Mouse (Mus musculus) kidney, postnatal 0 days (tissue): ENCODE measurements around the gene Josd2. TPM values are rescaled to one million over a fixed set of nuclear protein-coding genes. Genes with fewer than 3 reads are reported as not detected.

Source experiments
- ATAC-seq: fragments of 200-750 bp; cut with Nextera tagmentation; replicated peaks from 2 replicates; pipeline ENCODE4 v1.8.0; 2017; ENCODE audit warnings: low read depth, moderate number of reproducible peaks, moderate TSS enrichment, moderate library complexity; ENCODE audit not compliant: low FRiP score
- DNase-seq: peaks from one replicate; pipeline ENCODE4 v3.0.0-alpha.2; 2016; ENCODE audit warnings: low spot score
- H3K27ac ChIP-seq: fragments of 300-500 bp; sonication (generic); 2 replicates; pipeline ENCODE4 v1.5.1; 2014; ENCODE audit warnings: mild to moderate bottlenecking
- H3K27me3 ChIP-seq: fragments of 300-500 bp; sonication (generic); 2 replicates; pipeline ENCODE4 v1.6.1; 2014; ENCODE audit warnings: low read length, mixed read lengths; ENCODE audit not compliant: insufficient read depth
- H3K36me3 ChIP-seq: fragments of 300-500 bp; sonication (generic); 2 replicates; pipeline ENCODE4 v1.6.1; 2014; ENCODE audit warnings: low read length, mixed read lengths; ENCODE audit not compliant: insufficient read depth
- H3K4me1 ChIP-seq: fragments of 300-500 bp; sonication (generic); replicated peaks from 2 replicates; pipeline ENCODE4 v1.6.1; 2014; ENCODE audit warnings: antibody characterized with exemption, low read length, mixed read lengths; ENCODE audit not compliant: insufficient read depth
- H3K4me2 ChIP-seq: fragments of 300-500 bp; sonication (generic); 2 replicates; pipeline ENCODE4 v1.6.1; 2014; ENCODE audit warnings: mild to moderate bottlenecking, low read length, moderate library complexity, mixed read lengths
- H3K4me3 ChIP-seq: fragments of 300-500 bp; sonication (generic); replicated peaks from 2 replicates; pipeline ENCODE4 v1.5.1; 2014; ENCODE audit warnings: low read depth, low read length
- H3K9ac ChIP-seq: fragments of 300-500 bp; sonication (generic); 2 replicates; pipeline ENCODE4 v1.6.1; 2014; ENCODE audit warnings: low read depth, low read length
- H3K9me3 ChIP-seq: fragments of 300-500 bp; sonication (generic); replicated peaks from 2 replicates; pipeline ENCODE4 v1.6.1; 2016; ENCODE audit warnings: low read length, inconsistent platforms, mixed read lengths
- CTCF ChIP-seq: IDR thresholded peaks from 2 replicates; pipeline ENCODE4 v1.5.1; 2016; ENCODE audit warnings: antibody characterized with exemption, low read depth, mild to moderate bottlenecking, moderate library complexity
- WGBS: fragments of 180-500 bp; shearing (Covaris S2); extraction: QIAGEN DNeasy Blood & Tissue Kit; methylation state at CpG from one replicate; pipeline ENCODE4 v1.1.7; 2014; 5-methylcytosine and 5-hydroxymethylcytosine counted together
- polyA plus RNA-seq: library from polyadenylated mRNA; unstranded; fragments of >200 nt; fragmentation: Nextera tagmentation; extraction: Ambion mirVana; gene quantifications from 2 replicates; pipeline ENCODE4 v1.2.1, GENCODE M21; 2015

Josd2 gene
- polyA plus RNA-seq, 1 experiment from 2014 or later = 51.1 TPM

DNA sequence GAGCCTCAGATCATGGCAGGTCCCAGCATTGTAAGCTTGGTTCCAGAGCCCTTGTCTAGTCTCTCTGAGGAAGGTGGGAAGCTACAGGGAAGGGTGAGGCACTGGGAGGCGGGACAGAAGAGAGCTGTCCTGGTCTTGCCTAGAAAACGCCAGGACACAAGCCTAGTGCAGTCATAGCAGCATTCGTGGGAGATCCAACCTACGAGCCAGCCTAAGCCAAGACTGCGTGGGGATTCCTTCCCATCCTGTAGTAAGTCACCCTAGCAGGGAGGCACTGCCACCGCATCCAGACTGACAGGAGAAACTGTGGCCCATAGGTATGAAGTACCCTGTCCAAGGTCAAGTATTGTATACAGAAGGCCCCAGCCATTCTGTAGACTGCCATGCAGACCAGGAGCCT, 35.2 kb upstream of the Josd2 start:
- ATAC-seq (no peak), DNase-seq (no peak)
- H3K36me3 ChIP-seq = no peaks in the 10 kb centered on the region
- peaks cover 21% of the 10 kb centered on the region; the same call in 1 of the 2 replicates for H3K27me3 ChIP-seq
- no peak overlapping the region for H3K4me3 ChIP-seq
- H3K9me3 ChIP-seq = no peaks in the 10 kb centered on the region
- H3K4me1 ChIP-seq = no peaks in the 10 kb centered on the region; the same call in none of the 2 replicates
- TF ChIP-seq CTCF = no peak
- no peak overlapping the region for H3K9ac ChIP-seq
- no peak overlapping the region for H3K4me2 ChIP-seq
- WGBS = 70% methylated on average over 6 of the region's 6 CpGs
- no peak overlapping the region for H3K27ac ChIP-seq

DNA sequence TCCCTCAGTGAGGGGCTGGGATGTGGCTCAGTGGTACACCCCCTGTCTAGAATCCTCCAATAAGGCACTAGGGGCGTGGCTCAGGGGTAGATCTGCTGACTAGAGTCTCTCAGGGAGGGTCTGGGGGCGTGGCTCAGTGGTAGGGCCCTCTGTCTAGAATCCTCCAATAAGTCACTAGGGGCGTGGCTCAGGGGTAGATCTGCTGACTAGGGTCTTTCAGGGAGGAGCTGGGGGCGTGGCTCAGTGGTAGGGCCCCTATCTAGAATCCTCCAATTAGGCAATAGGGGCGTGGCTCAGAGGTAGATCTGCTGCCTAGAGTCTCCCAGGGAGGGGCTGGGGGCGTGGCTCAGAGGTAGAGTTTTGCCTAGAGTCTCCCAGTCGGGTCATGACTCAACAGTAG, 34.4 kb upstream of the Josd2 start:
- WGBS = 3% methylated on average over 7 of the region's 7 CpGs
- no peaks in the 10 kb centered on the region for H3K36me3 ChIP-seq
- H3K9ac ChIP-seq = no peak overlapping the region
- H3K4me3 ChIP-seq = no peak overlapping the region
- no peaks in the 10 kb centered on the region for H3K9me3 ChIP-seq
- no peak overlapping the region for H3K27ac ChIP-seq
- DNase-seq (peak; percentile 57), ATAC-seq (peak; percentile 21)
- no peaks in the 10 kb centered on the region; the same call in none of the 2 replicates for H3K4me1 ChIP-seq
- no peak overlapping the region for H3K4me2 ChIP-seq
- peaks cover 15% of the 10 kb centered on the region; the same call in 1 of the 2 replicates for H3K27me3 ChIP-seq
- TF ChIP-seq CTCF = no peak

DNA sequence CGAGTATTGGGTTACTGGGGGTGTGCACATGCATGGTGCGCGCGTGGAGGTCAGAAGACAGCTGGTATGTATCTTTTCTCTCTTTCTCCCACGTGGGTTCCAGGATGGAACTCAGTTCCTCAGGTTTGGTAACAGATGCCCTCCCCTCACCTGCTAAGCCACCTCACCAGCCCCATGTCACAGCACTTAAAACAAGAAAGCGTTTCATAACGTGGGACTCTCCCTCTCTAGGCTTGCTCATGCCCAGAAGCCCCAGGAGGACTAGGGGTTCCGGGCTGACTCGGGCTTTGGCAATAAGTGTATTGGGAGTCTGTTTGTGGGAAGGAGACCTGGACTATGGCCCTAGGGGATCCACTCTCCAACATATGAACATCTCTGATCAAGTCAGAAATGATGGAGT, 33.7 kb upstream of the Josd2 start:
- Histone ChIP-seq H3K9ac (no peak overlapping the region), H3K4me1 (no peaks in the 10 kb centered on the region; the same call in none of the 2 replicates), H3K27ac (no peak overlapping the region), H3K9me3 (no peaks in the 10 kb centered on the region), H3K36me3 (no peaks in the 10 kb centered on the region), H3K4me3 (no peak overlapping the region), H3K4me2 (no peak overlapping the region), H3K27me3 (peaks cover 14% of the 10 kb centered on the region; the same call in 1 of the 2 replicates)
- TF ChIP-seq CTCF = no peak
- 41% methylated on average over 9 of the region's 9 CpGs for WGBS
- no peak for DNase-seq
- ATAC-seq = no peak

DNA sequence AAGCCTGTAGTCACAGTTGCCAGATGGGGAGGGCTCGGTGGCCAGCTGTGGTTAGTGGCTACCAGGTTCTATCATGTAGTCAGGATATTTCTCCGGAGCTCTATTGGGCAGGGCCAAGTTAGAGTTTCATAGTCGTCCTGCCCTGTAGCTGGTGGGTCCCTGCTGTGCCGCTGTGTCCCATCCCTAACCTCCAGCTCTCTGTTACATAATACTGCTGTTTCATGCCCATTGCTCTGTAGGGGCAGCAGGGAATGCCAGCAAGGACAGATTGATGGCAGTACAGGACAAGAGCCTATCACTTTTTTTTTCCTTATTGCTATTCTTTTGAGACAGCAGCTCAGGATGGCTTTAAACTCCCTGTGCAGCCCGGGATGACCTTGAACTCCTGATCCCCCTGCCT, 32.0 kb upstream of the Josd2 start:
- H3K9ac ChIP-seq = no peak overlapping the region
- 67% methylated on average over 5 of the region's 5 CpGs for WGBS
- DNase-seq = no peak
- no peak for TF ChIP-seq CTCF
- H3K4me3 ChIP-seq = no peak overlapping the region
- no peak for ATAC-seq
- peaks cover 16% of the 10 kb centered on the region; the same call in 1 of the 2 replicates for H3K27me3 ChIP-seq
- no peaks in the 10 kb centered on the region for H3K36me3 ChIP-seq
- H3K9me3 ChIP-seq = no peaks in the 10 kb centered on the region
- no peaks in the 10 kb centered on the region for H3K4me1 ChIP-seq
- H3K27ac ChIP-seq = no peak overlapping the region
- H3K4me2 ChIP-seq = no peak overlapping the region

DNA sequence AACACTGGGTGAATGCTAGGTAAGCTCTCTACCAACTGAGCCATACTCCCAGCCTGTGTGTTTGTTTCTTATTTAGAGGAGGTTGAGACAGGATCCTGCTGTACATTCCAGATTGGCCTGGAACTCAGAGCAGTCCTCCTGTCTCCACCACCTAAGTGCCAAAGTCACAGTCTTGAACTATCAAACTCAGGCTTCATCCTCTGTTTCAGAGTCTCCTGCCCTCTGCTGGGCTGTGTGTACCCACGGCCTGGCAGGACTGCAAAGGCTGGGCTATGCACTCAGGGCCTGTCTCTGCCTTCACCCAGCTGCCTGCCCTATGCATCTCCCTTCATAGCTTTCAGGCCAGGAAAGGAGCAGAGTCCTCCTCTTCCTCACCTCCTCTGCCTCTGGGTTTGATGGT, 31.5 kb upstream of the Josd2 start:
- Histone ChIP-seq H3K9me3 (no peaks in the 10 kb centered on the region), H3K4me2 (no peak overlapping the region), H3K36me3 (no peaks in the 10 kb centered on the region), H3K9ac (no peak overlapping the region), H3K4me1 (no peaks in the 10 kb centered on the region), H3K4me3 (no peak overlapping the region), H3K27ac (no peak overlapping the region), H3K27me3 (peaks cover 20% of the 10 kb centered on the region; the same call in 1 of the 2 replicates)
- DNase-seq = no peak
- no peak for ATAC-seq
- peak; percentile 43 for TF ChIP-seq CTCF
- WGBS = 10% methylated on average over 1 of the region's 1 CpGs

DNA sequence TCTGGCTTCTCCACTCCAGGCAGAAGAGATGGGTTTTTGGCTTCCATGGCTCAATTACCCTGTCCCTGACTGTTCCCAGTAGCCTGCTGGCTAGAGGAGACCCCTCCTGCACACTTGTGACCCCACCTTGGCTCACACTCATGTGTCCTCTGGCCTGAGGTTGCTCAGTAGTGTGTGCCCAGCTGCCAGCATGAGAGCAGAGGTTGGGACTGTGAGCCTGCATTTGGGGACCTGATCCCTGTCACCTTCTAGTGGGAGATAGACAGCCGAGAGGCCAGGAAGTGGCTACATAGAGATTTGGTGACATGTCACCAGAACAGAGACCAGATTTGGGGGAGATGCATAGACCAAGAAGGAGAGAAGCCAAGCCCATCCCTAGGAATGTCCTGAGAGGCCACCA, 30.6 kb upstream of the Josd2 start:
- no peaks in the 10 kb centered on the region for H3K36me3 ChIP-seq
- peaks cover 25% of the 10 kb centered on the region; the same call in 1 of the 2 replicates for H3K27me3 ChIP-seq
- no peak overlapping the region for H3K9ac ChIP-seq
- H3K4me3 ChIP-seq = no peak overlapping the region
- H3K9me3 ChIP-seq = no peaks in the 10 kb centered on the region
- H3K27ac ChIP-seq = no peak overlapping the region
- H3K4me2 ChIP-seq = no peak overlapping the region
- DNase-seq (no peak), ATAC-seq (no peak)
- no peak for TF ChIP-seq CTCF
- H3K4me1 ChIP-seq = no peaks in the 10 kb centered on the region
- WGBS = 74% methylated on average over 1 of the region's 1 CpGs

DNA sequence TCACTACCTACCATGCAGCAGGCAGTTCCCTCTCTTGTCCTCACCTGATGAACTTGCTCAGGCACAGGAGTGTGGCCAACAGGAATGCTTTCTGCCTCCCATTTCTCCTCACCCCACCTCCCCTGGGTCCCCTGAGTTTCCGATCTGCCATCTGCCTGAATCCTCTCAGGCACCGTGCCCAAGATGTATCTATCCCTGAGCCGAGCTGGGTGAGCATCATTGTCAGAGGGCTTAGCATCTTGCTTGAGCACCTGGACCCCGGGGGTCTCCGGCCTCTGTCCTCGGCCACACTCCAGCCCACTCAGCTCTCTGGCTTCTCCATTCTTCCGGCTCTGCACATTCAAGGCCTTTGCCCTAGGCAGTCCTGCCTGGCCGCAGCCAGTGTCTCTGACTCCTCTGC, 29.8 kb upstream of the Josd2 start:
- Histone ChIP-seq H3K36me3 (no peaks in the 10 kb centered on the region), H3K9me3 (no peaks in the 10 kb centered on the region), H3K27ac (no peak overlapping the region), H3K4me1 (no peaks in the 10 kb centered on the region), H3K4me2 (no peak overlapping the region), H3K4me3 (no peak overlapping the region), H3K9ac (no peak overlapping the region), H3K27me3 (peaks cover 28% of the 10 kb centered on the region; the same call in 1 of the 2 replicates)
- DNase-seq (no peak), ATAC-seq (no peak)
- WGBS = 61% methylated on average over 8 of the region's 8 CpGs
- TF ChIP-seq CTCF = no peak
